Mouse (Mus musculus): Measurements from ENCODE around the gene Prr7.

- TF ChIP-seq USF1 (IDR thresholded peaks at IDR 0.05; ENCODE audit: low read depth) (no peak), CTCF (IDR thresholded peaks at IDR 0.05; ENCODE audit: control insufficient read depth, insufficient read depth, insufficient read length) (no peak)
Observed at GRCm38 (mm10) chr13:55444286-55444936, 19.7 kb upstream of the Prr7 start.
